ENCODE assay signal across 8 mouse cellular contexts in genomic region chr3:16086550-16086949, GRCm38 (mm10).
A peak's percentile ranks its signal among the peaks of the same experiment; 100 is the strongest.
DNase-seq lines count a peak whose midpoint lies in the region; ATAC-seq and TF ChIP-seq lines count a peak whose summit lies in the region.
"Had no signal": no experiment of that assay in that cellular context is flagged by ENCODE, and none has a peak within 500 bp of the region (broad histone marks: within the 10 kb centered on the region; RNA-seq: fewer than 3 reads in every experiment).

No protein-coding gene starts in this region.

- H3K4me3 ChIP-seq in layer of hippocampus, adult 2 months: no peak overlapping the region
- no peak overlapping the region for H3K4me3 ChIP-seq in neural tube, embryonic 15.5 days (replicated peaks)

- no peaks in the 10 kb centered on the region for H3K9me3 ChIP-seq in neural tube, embryonic 15.5 days (replicated peaks)

- H3K27ac ChIP-seq in layer of hippocampus, adult 2 months: no peak overlapping the region
- H3K27ac ChIP-seq in neural tube, embryonic 15.5 days (replicated peaks): no peak overlapping the region

- H3K4me2 ChIP-seq in neural tube, embryonic 15.5 days: no peak overlapping the region

- no peaks in the 10 kb centered on the region for H3K27me3 ChIP-seq in neural tube, embryonic 15.5 days (replicated peaks)

- ATAC-seq in neural tube, embryonic 15.5 days (ENCODE audit: low FRiP score): no peak

- 19% methylated on average over 1 of the region's 1 CpGs for WGBS in neural tube, embryonic 15.5 days

- DNase-seq in layer of hippocampus, adult 2 months (ENCODE audit: low spot score in 2 of 2): no peak
- no peak for DNase-seq in layer of hippocampus, postnatal 36 days
- DNase-seq in ES-CJ7 (ENCODE audit: low read depth, low spot score): peak; percentile 57
- DNase-seq in R1 (ENCODE audit: low read depth, low spot score): peak; percentile 63
- DNase-seq in kidney, postnatal 36 days: peak; percentile 21 to 52
- no peak for DNase-seq in cerebellum, adult 9-10 months
- DNase-seq: cerebellum, adult 8-10 months had no signal

- no peaks in the 10 kb centered on the region for H3K36me3 ChIP-seq in neural tube, embryonic 15.5 days

- TF ChIP-seq CTCF in layer of hippocampus, adult 2 months (conservative IDR thresholded peaks at IDR 0.05): peak; percentile 58

- no peak overlapping the region for H3K9ac ChIP-seq in neural tube, embryonic 15.5 days (replicated peaks)

- no peaks in the 10 kb centered on the region for H3K4me1 ChIP-seq in neural tube, embryonic 15.5 days

Comparison
In these comparisons a context has a peak if more than half of its experiments do, and no peak if none do; other contexts are left out.
1. DNase-seq: peak in ES-CJ7 (single experiment), R1 (single experiment) and kidney, postnatal 36 days (2 of 2); none in layer of hippocampus, adult 2 months (0 of 2), layer of hippocampus, postnatal 36 days (0 of 2) and cerebellum, adult 9-10 months (single experiment).